Mouse (Mus musculus): Measurements from ENCODE around the gene Atp7b. TPM values are rescaled to one million over a fixed set of nuclear protein-coding genes. Genes with fewer than 3 reads are reported as not detected.

Gene Atp7b
- total RNA-seq (2021): 1 to 10 TPM; 1.4 to 1.6 TPM
- long read RNA-seq, partial matches to known transcripts: 0 of 1 reads
- long read RNA-seq, other reads (novel, unspliced or antisense): 1 of 1 reads

DNA sequence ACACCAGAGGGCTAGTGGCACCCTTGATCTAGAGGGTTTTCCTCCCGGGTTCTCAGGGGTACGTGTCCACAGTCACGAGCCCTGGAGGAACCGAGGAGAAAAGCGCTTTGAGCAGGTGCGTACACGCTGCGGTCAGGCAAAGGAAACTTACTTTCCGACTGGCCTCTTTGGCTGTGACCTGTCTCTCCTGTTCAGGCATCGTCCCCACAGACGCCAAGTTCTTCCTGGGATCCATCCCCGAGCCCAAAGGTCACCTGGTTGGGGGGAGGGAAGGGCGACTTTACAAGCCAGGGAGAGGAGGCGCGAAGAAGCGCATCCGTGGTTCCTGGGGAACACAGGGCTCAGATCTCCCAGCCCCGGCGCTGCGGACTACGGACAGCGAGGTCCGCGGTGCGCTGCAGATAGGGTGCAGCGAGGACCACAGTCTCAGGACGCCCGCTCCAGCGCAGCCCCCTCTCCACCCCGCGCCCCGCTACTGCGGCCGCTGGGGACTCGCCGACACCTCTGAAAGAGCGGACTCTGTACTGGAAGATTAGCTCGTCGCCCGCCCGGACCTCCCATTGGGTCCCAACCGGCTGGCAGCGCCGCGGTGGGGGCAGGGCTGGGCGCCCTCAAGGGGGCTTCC lies at the start of gene Atp7b:
Gene Atp7b (minus strand): TSS at position 485 of the 625 bp plus-strand sequence.
- peak in 1 of 2 experiments; percentile 11 for DNase-seq (ENCODE audit: low spot score in 2 of 2)

GRCm38 (mm10) chr8:22107020-22107419 lies 46.9 kb upstream of the Atp7b start:
- DNase-seq (ENCODE audit: low spot score in 2 of 2): no peak

DNA sequence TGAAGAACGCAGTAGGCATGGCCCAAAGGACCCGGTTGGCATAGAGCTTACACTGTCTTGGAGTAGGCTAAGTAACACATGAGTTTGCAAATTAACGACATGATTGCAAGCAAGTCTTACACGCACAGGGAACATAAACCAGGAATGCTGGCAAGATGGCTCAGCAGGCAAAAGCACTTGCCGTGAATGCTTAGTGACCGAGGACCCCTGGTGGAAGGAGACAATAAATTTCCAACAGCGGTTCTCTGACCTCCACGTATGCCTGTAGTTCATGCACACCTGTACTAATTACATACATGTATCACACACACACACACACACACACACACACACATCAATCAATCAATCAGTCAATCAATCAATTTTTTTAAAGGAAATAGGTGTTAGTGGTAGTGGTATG lies 31.5 kb upstream of the Atp7b start:
- no peak for DNase-seq (ENCODE audit: low spot score in 2 of 2)

DNA sequence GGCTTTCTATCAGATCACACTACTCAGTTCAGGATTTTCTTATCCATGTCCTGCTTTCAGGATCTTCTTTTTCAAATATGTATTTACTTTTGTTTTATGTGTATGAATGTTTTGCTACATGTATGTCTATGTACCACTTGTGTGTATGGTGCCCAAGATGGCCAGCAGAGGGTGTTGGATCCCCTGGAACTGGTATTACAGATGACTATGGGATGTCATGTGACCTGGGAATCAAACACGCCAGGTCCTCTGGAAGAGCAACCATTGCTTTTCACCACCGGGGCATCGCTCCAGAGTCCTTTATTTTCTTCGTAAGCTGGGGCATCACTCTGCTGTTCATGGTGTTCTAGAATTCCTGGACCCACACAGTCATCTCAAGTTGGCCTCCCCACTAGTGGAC lies 29.1 kb upstream of the Atp7b start:
- no peak for DNase-seq (ENCODE audit: low spot score in 2 of 2)

- DNase-seq (ENCODE audit: low spot score in 2 of 2): no peak
Measured at GRCm38 (mm10) chr8:22079313-22080007, 19.4 kb upstream of the Atp7b start.

GRCm38 (mm10) chr8:22061126-22061525 lies 1.0 kb upstream of the Atp7b start:
- no peak for DNase-seq (ENCODE audit: low spot score in 2 of 2)

GRCm38 (mm10) chr8:22060446-22060889 lies 363 bp upstream of the Atp7b start, which contains the start of gene Alg11:
Gene Alg11, plus strand, starts transcription at chr8:22060721.
- peak; percentile 96 to 97 for DNase-seq (ENCODE audit: low spot score in 2 of 2)

GRCm38 (mm10) chr8:22059153-22059738 lies 859 bp downstream of the Atp7b start:
- no peak for DNase-seq (ENCODE audit: low spot score in 2 of 2)

DNA sequence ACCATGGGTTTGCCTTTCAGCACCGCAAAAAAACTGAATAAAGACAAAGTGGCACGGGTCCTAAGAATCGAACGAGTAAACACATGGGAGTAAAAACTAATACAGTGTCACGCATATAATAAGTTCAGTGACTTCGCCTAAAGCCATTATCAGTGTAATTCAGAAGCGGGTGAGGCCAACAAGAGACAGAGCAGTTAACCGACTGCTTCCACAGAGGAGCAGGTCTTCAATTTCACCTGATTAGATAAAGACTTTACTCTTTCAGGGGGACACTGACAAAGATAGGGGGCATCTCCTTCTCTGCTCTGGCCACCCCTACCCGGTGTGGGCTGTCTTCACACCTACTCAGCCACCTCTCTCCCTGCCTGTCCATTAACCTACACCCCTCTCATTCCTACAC lies 1.7 kb downstream of the Atp7b start:
- no peak for DNase-seq (ENCODE audit: low spot score in 2 of 2)

- DNase-seq (ENCODE audit: low spot score in 2 of 2): no peak
Measured at GRCm38 (mm10) chr8:22056850-22057249, 3.3 kb downstream of the Atp7b start.

- no peak for DNase-seq (ENCODE audit: low spot score in 2 of 2)
Measured at GRCm38 (mm10) chr8:22055492-22055877, 4.6 kb downstream of the Atp7b start.

DNA sequence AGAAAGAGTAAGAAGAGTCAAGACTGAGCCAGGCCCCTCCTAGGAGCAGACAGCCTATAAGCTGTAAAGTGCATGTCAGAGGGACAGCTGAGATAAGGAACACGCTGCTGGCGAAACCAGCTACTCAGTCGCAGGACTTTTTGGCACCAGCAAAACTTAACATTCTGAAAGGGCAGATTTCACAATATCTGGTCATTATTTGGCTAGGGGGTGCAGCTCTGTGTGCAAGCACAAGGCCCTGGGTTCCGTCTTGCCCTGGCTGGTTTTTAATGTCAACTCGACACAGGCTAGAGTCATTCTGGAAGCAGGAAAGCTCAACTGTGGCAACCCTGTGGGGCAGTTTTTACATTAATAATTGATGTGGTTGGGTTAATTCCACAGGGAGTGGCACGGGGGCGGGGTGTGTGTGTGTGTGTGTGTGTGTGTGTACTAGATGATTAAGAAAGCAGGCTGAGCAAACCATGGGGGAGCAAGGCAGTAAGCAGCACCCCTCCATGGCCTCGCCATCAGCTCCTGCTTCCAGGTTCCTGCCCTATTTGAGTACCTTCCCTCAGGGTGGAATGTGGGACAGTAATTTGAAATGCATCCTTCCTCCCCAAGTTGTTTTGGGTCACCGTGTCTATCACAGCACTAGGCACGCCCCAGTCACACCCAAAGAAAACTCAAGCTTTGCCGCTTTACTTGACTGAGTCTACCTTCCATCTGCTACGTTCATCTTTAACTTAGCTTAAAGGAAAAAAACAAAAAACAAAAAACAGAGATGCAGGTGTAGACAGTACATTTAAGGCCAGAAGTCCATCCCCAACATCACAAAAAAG lies 5.2 kb downstream of the Atp7b start:
- DNase-seq (ENCODE audit: low spot score in 2 of 2): no peak

DNA sequence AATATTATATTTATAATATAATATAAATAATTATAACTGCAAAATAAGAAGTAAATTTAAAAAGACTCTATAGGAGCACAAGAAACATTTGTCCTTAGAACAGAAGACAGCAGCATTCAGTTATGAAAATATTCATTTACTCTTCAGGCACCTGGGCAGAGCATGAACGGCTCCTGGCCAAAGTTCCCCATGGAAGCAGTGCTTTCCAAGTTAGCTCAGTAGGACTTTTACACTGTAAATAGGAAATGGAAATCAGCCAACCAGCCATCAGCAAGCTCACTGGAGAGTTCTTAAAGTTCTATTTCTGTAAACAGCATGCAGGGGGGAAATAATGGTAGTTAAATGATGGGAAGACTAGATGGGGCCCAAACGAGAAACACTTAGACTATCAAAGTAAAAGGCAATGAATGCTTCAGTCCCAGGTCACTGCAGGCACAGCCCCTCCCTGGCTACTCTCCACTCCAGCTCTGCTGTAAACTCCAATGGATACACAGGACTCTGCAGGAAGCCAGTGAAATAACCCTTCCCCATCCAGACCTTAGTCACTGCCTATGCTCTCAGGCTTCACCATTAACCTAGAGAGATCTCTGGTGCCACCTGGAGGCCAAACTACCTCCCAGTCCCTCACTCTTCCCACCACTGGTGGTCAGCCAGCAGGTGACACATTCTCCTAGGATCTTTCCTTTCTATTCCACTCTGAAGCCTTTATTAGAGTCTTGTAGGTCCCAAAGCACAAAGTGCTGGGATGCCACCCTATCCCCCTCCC lies 12.2 kb downstream of the Atp7b start:
- DNase-seq (ENCODE audit: low spot score in 2 of 2): peak in 1 of 2 experiments; percentile 10

- DNase-seq (ENCODE audit: low spot score in 2 of 2): no peak
Measured at GRCm38 (mm10) chr8:22043706-22044105, 16.4 kb downstream of the Atp7b start.

- DNase-seq (ENCODE audit: low spot score in 2 of 2): no peak
Measured at GRCm38 (mm10) chr8:22042515-22042914, 17.6 kb downstream of the Atp7b start.

- DNase-seq (ENCODE audit: low spot score in 2 of 2): no peak
Measured at GRCm38 (mm10) chr8:22040153-22040509, 20.0 kb downstream of the Atp7b start.

DNA sequence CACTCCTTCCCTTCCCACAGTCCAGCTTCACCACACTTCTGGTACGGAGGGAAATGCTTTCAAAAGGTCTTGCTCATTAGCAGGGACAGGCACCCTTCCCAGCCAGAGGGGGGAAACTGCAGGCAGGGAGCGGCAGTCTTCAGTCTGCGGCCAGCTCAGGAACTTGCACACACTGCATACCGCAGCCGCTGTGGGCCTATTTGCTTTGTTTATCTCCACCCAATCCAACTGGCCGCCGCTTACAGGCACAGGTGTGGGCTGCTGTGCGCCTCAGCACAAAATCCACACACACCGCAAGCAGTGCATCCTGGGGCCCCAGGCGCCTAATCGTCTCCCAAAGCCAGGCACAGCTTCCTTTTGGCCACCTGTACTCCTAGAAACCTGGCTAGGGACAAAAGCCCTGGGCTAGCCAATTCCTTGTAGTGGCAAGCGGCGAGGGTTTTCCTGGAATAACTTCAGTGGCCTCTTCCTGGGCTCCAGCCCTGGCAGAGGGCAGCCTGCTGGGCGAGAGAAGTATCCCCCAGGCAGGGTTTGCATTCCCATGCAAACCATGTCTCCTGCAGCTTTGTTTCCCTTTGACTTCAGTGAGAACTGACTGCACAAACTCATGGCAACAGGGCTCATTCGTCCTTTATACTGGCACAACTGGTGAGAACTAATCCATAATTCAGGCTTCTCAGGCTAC lies 20.5 kb downstream of the Atp7b start:
- no peak for DNase-seq (ENCODE audit: low spot score in 2 of 2)

DNA sequence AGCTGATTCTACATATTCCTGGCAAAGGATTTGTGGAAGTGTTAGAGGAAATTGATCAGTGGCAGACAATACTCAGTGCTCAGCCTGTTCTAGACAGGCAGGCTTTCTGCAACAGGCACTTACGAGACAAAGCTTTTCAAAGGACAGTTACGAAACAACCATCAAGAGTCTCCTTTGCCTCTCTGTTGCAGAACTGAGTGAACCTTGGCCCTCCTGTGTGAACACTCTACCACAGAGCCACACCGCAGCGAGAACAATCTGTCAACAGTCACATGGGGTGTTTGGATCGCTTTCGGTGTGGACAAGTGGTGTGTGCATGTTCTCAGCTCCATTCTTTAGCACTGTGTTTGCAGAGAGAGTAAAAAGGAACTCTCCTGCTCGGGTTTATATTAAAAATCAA lies 23.1 kb downstream of the Atp7b start:
- no peak for DNase-seq (ENCODE audit: low spot score in 2 of 2)

DNA sequence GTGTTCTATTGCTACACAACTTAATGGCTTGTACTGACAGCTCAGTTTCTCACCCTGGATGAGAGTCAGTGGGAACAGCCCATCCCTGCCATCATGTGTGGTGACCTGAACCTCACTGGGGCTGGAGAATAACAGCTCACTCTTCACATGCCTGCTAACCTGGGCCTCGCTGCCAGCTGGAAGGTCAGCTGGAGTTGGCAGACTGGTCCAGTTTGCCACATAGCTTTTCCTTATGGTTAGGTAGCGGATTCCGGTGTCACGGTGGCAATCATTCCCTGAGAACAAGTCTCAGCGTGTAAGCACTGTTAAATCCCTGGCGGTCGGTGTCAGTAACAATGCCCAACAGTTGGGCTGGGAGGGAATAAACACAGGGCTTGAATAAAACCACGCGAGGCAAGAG lies 24.0 kb downstream of the Atp7b start:
- no peak for DNase-seq (ENCODE audit: low spot score in 2 of 2)

GRCm38 (mm10) chr8:22030990-22031389 lies 29.1 kb downstream of the Atp7b start:
- DNase-seq (ENCODE audit: low spot score in 2 of 2): no peak
